Mouse (Mus musculus) 416B (cell line): ENCODE results near the gene Mab21l1.

Source experiments
- DNase-seq: peaks from one replicate; pipeline ENCODE4 v3.0.0; 2011; ENCODE audit warnings: low read depth

Gene Mab21l1

GRCm38 (mm10) chr3:55778764-55779730, 3.3 kb upstream of the Mab21l1 start:
- DNase-seq = no peak

GRCm38 (mm10) chr3:55780120-55781070, 1.9 kb upstream of the Mab21l1 start:
- no peak for DNase-seq

- DNase-seq = no peak
Measured at GRCm38 (mm10) chr3:55781429-55782055, 768 bp upstream of the Mab21l1 start.

GRCm38 (mm10) chr3:55782771-55783170, 461 bp downstream of the Mab21l1 start:
- no peak for DNase-seq

GRCm38 (mm10) chr3:55783171-55784081, 1.1 kb downstream of the Mab21l1 start:
- no peak for DNase-seq

- no peak for DNase-seq
Measured at GRCm38 (mm10) chr3:55784101-55784500, 1.8 kb downstream of the Mab21l1 start.

- DNase-seq = no peak
Measured at GRCm38 (mm10) chr3:55785266-55785980, 3.1 kb downstream of the Mab21l1 start.

- DNase-seq = no peak
Measured at GRCm38 (mm10) chr3:55785981-55786725, 3.8 kb downstream of the Mab21l1 start.

GRCm38 (mm10) chr3:55786835-55787486, 4.7 kb downstream of the Mab21l1 start:
- no peak for DNase-seq

GRCm38 (mm10) chr3:55787487-55788213, 5.3 kb downstream of the Mab21l1 start:
- DNase-seq = no peak

GRCm38 (mm10) chr3:55788214-55788586, 5.9 kb downstream of the Mab21l1 start:
- DNase-seq = no peak

- no peak for DNase-seq
Measured at GRCm38 (mm10) chr3:55788621-55789201, 6.4 kb downstream of the Mab21l1 start.

- DNase-seq = peak; percentile 55
Measured at GRCm38 (mm10) chr3:55789856-55790255, 7.5 kb downstream of the Mab21l1 start.

- peak; percentile 63 for DNase-seq
Measured at GRCm38 (mm10) chr3:55790609-55791008, 8.3 kb downstream of the Mab21l1 start.

- no peak for DNase-seq
Measured at GRCm38 (mm10) chr3:55792251-55792650, 9.9 kb downstream of the Mab21l1 start.

- DNase-seq = peak; percentile 77
Measured at GRCm38 (mm10) chr3:55793842-55794575, 11.7 kb downstream of the Mab21l1 start.

- DNase-seq = no peak
Measured at GRCm38 (mm10) chr3:55794768-55795167, 12.5 kb downstream of the Mab21l1 start.
